ENCODE assay signal across 17 mouse cellular contexts in genomic region chr17:36929236-36929932, GRCm38 (mm10). TPM values are rescaled to one million over a fixed set of nuclear protein-coding genes. Genes with fewer than 3 reads are reported as not detected.
"Had no signal": no experiment of that assay in that cellular context is flagged by ENCODE, and none has a peak within 500 bp of the region (broad histone marks: within the 10 kb centered on the region; RNA-seq: fewer than 3 reads in every experiment).

No protein-coding gene starts in this region.

- H3K4me2 ChIP-seq: kidney, embryonic 15.5 days; limb, embryonic 13.5 days; neural tube, embryonic 12.5 days; stomach, embryonic 15.5 days had no signal

- H3K9ac ChIP-seq: kidney, embryonic 15.5 days; limb, embryonic 13.5 days; liver, embryonic 14.5 days; neural tube, embryonic 12.5 days; stomach, embryonic 15.5 days had no signal

- H3K4me1 ChIP-seq: limb, embryonic 13.5 days; midbrain, embryonic 10.5 days; neural tube, embryonic 12.5 days; stomach, embryonic 15.5 days had no signal

- H3K9me3 ChIP-seq: kidney, embryonic 15.5 days; limb, embryonic 13.5 days; midbrain, embryonic 10.5 days; neural tube, embryonic 12.5 days; stomach, embryonic 15.5 days had no signal

- H3K27me3 ChIP-seq: kidney, embryonic 15.5 days; limb, embryonic 13.5 days; neural tube, embryonic 12.5 days; stomach, embryonic 15.5 days had no signal

- H3K36me3 ChIP-seq: kidney, embryonic 15.5 days; limb, embryonic 13.5 days; midbrain, embryonic 10.5 days; neural tube, embryonic 12.5 days; stomach, embryonic 15.5 days had no signal

- DNase-seq: layer of hippocampus, adult 9-11 months; layer of hippocampus, postnatal 36 days; left cerebral cortex, postnatal 4 days; lung, adult 2 months; lung, postnatal 4 days; midbrain, embryonic 14.5 days; thymus, postnatal 14 days had no signal

- H3K4me3 ChIP-seq: kidney, embryonic 15.5 days; limb, embryonic 13.5 days; midbrain, embryonic 10.5 days; neural tube, embryonic 12.5 days; stomach, embryonic 15.5 days had no signal

- H3K27ac ChIP-seq: kidney, embryonic 15.5 days; limb, embryonic 13.5 days; liver, embryonic 14.5 days; midbrain, embryonic 10.5 days; neural tube, embryonic 12.5 days; stomach, embryonic 15.5 days had no signal

RNA-seq across cellular contexts. Expression of gene Trim31, which starts 31.5 kb away (rescaled TPM):
- polyA plus RNA-seq: kidney, adult 2 months; kidney, embryonic 15.5 days; limb, embryonic 13.5 days; liver, adult 2 months; liver, embryonic 14.5 days; lung, adult 2 months; lung, postnatal 0 days; midbrain, embryonic 10.5 days; midbrain, embryonic 14.5 days; neural tube, embryonic 12.5 days; spleen, adult 2 months had no signal
